Mouse (Mus musculus) G1E (cell line): Measurements from ENCODE around the gene Tmem204.

Experiments
- CTCF ChIP-seq: IDR thresholded peaks from 2 replicates; pipeline ENCODE4 v1.5.1; 2012; ENCODE audit warnings: low read depth, low read length, inconsistent platforms, mixed read lengths
- GATA1 ChIP-seq: IDR thresholded peaks from 2 replicates; pipeline ENCODE4 v1.6.1; 2012; ENCODE audit warnings: borderline replicate concordance, low read length, inconsistent platforms, mixed read lengths
- GATA2 ChIP-seq: IDR thresholded peaks from 2 replicates; pipeline ENCODE4 v1.6.1; 2012; ENCODE audit warnings: low read depth, low read length, inconsistent platforms, borderline replicate concordance
- POLR2AphosphoS5 ChIP-seq: IDR thresholded peaks from 2 replicates; pipeline ENCODE4 v1.6.1; 2012; ENCODE audit warnings: low read depth, low read length, inconsistent platforms; ENCODE audit not compliant: insufficient replicate concordance
- TAL1 ChIP-seq: conservative IDR thresholded peaks from 2 replicates; pipeline ENCODE4 v1.6.1; 2012; ENCODE audit warnings: low read depth, low read length, inconsistent platforms, mixed read lengths

- TF ChIP-seq CTCF (no peak), GATA1 (no peak), POLR2AphosphoS5 (no peak), TAL1 (no peak), GATA2 (no peak)
Measured at GRCm38 (mm10) chr17:25064351-25064750, 19.0 kb downstream of the Tmem204 start.
